Mouse (Mus musculus) brain, embryonic 14.5 days (tissue): ENCODE results near the gene Cxcl15.

Source experiments
- CTCF ChIP-seq: fragments of 200-500 bp; IDR thresholded peaks from 2 replicates; pipeline ENCODE4 v1.5.1; 2012; ENCODE audit warnings: inconsistent platforms, mild to moderate bottlenecking, moderate library complexity, borderline replicate concordance; ENCODE audit not compliant: insufficient read depth, insufficient read length; ENCODE audit errors: extremely low read depth
- POLR2A ChIP-seq: fragments of 200-500 bp; IDR thresholded peaks from 2 replicates; pipeline ENCODE4 v1.6.1; 2012; ENCODE audit warnings: mild to moderate bottlenecking, inconsistent platforms, borderline replicate concordance; ENCODE audit not compliant: poor library complexity, insufficient read depth, insufficient read length, severe bottlenecking; ENCODE audit errors: extremely low read depth

- no peak for TF ChIP-seq CTCF
- TF ChIP-seq POLR2A, result no peak
Observed at GRCm38 (mm10) chr5:90771880-90772653, 22.3 kb upstream of the Cxcl15 start, which contains the start of gene Pf4.
